Mouse (Mus musculus): ENCODE measurements around the gene Cebpb.

DNA sequence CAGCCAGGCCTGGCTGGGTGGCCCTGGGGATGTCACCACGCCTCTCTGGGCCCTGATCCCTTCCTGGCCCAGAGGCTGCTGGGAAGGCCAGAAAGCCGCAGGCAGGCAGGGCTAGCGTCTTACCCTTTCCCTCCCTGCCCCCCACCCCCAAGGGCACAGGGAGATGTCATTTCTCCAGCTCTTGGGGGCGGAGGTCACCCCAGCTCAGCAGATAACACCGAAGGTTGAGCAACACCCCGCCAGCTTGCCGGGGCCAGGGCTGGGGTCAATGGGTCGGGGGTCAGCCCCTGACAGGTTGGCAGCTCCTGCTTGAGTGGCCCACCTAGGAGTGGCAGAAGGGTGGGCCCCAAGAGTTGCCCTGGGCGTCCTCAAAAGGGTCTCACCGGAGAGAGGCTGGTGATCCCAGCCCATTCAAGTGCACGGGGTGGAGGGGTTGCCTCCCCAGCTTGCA is 1.0 kb upstream of the Cebpb start:
- TF ChIP-seq POLR2A (IDR thresholded peaks at IDR 0.05; ENCODE audit: extremely low read depth, insufficient read depth, low read length) (no peak), CTCF (IDR thresholded peaks at IDR 0.05; ENCODE audit: extremely low read depth, insufficient read depth, low read length) (no peak)
